Mouse (Mus musculus) midbrain, embryonic 12.5 days (tissue): ENCODE measurements around the gene Ak1. TPM values are rescaled to one million over a fixed set of nuclear protein-coding genes. Genes with fewer than 3 reads are reported as not detected.

ENCODE experiments used
- ATAC-seq: fragments of 200-750 bp; cut with Nextera tagmentation; 2 replicates; pipeline ENCODE4 v1.8.0; 2017; ENCODE audit warnings: low read depth, moderate TSS enrichment, moderate library complexity; ENCODE audit not compliant: low FRiP score
- H3K27ac ChIP-seq: fragments of 300-500 bp; sonication (generic); replicated peaks from 2 replicates; pipeline ENCODE4 v1.5.1; 2016; ENCODE audit warnings: mild to moderate bottlenecking
- H3K27me3 ChIP-seq: fragments of 300-500 bp; sonication (generic); 2 replicates; pipeline ENCODE4 v1.6.1; 2016; ENCODE audit warnings: mild to moderate bottlenecking
- H3K36me3 ChIP-seq: fragments of 300-500 bp; sonication (generic); 2 replicates; pipeline ENCODE4 v1.6.1; 2016
- H3K4me1 ChIP-seq: fragments of 300-500 bp; sonication (generic); 2 replicates; pipeline ENCODE4 v1.6.1; 2016
- H3K4me2 ChIP-seq: fragments of 300-500 bp; sonication (generic); replicated peaks from 2 replicates; pipeline ENCODE4 v1.6.1; 2016; ENCODE audit warnings: mild to moderate bottlenecking, moderate library complexity
- H3K4me3 ChIP-seq: fragments of 300-500 bp; sonication (generic); 2 replicates; pipeline ENCODE4 v1.5.1; 2016; ENCODE audit warnings: mild to moderate bottlenecking
- H3K9ac ChIP-seq: fragments of 300-500 bp; sonication (generic); replicated peaks from 2 replicates; pipeline ENCODE4 v1.6.1; 2016; ENCODE audit warnings: mild to moderate bottlenecking, moderate library complexity
- H3K9me3 ChIP-seq: fragments of 300-500 bp; sonication (generic); 2 replicates; pipeline ENCODE4 v1.6.1; 2016; ENCODE audit warnings: mild to moderate bottlenecking
- WGBS: fragments of 180-500 bp; shearing (Covaris S2); methylation state at CpG from one replicate; pipeline ENCODE4 v1.1.7; 2016; 5-methylcytosine and 5-hydroxymethylcytosine counted together
- polyA plus RNA-seq: library from polyadenylated mRNA; unstranded; fragments of >200 nt; fragmentation: Nextera tagmentation; extraction: Ambion mirVana; gene quantifications from 2 replicates; pipeline ENCODE4 v1.2.1, GENCODE M21; 2016

The Ak1 gene
- polyA plus RNA-seq, 1 experiment from 2014 or later = 31.6 TPM

DNA sequence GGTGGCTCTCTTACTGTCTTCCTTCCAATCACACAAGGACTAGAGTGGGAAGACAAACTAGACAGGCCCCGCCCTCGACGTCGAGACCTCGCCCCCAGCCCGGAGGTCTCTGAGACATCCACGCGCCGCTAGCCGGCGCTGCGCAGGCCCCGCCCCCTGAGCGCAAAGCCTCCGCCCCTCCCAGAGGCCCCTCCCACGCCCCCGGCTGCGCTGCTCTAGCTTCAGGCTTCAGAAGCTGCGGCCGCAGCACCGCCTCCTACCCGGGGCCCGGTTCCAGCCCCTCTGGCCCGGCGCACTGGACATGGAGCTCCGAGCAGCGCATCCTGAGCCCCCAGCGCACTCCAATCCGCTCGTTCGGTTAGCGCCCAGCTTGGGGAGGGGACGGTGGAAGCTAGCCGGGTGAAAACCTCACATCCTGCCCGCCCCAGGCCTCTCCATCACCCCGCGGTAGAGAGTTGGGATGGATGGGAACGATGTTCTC, 34.6 kb upstream of the Ak1 start, which contains the start of gene St6galnac4:
Gene St6galnac4, plus strand, starts transcription at position 225 of the 481 bp plus-strand sequence.
- peak; percentile 83 for ATAC-seq

DNA sequence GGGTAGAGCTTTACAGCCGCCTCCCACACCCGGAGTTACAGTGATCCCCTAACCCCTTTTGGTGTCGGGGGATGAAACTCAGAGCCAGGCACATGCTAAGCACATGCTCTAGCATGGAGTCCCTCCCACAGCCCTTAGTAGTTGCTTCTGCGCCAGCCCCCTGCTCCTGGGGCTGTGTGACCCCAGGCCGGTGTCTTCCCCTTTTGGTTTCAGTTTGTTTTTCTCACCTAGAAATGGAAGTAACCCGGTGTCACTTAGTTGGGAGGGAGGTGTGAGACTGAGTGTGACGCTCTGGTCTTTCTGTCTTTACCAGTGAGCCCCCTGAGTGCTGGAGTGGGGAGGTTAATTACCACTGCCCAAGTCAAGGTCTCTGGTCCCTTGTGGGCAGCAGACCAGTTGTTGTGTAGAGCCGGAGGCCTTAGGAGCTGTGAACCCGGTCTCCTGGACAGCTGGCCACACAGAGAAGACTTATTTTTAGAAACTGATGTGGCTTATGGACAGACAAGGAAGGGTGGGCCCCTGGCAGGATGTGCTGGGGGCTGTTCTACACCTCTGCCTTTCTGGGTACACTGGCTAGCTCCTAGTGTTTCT, 33.7 kb upstream of the Ak1 start:
- Histone ChIP-seq H3K4me2 (peak overlapping the region; percentile 63), H3K9me3 (no peaks in the 10 kb centered on the region), H3K27me3 (peaks cover 9% of the 10 kb centered on the region; the same call in 1 of the 2 replicates), H3K27ac (no peak overlapping the region), H3K4me1 (peaks cover 25% of the 10 kb centered on the region), H3K9ac (peak overlapping the region; percentile 59), H3K4me3 (peak overlapping the region; percentile 51), H3K36me3 (no peaks in the 10 kb centered on the region)
- ATAC-seq = no peak
- 58% methylated on average over 9 of the region's 9 CpGs for WGBS

More for the DNA sequence above, 34.6 kb upstream of the Ak1 start, which contains the start of gene St6galnac4:
- Histone ChIP-seq H3K9me3 (no peaks in the 10 kb centered on the region), H3K4me2 (peak within 1 kb of the TSS; percentile 63), H3K36me3 (no peaks in the 10 kb centered on the region), H3K27ac (0 out of 2 replicates have a peak within 1 kb of the TSS, but pooled peaks have one; percentile 7), H3K4me1 (peaks cover 25% of the 10 kb centered on the region), H3K9ac (peak within 1 kb of the TSS; percentile 59), H3K4me3 (peak within 1 kb of the TSS; percentile 51), H3K27me3 (peaks cover 15% of the 10 kb centered on the region; the same call in 1 of the 2 replicates)
- under 1% methylated on average over 38 of the region's 38 CpGs for WGBS

DNA sequence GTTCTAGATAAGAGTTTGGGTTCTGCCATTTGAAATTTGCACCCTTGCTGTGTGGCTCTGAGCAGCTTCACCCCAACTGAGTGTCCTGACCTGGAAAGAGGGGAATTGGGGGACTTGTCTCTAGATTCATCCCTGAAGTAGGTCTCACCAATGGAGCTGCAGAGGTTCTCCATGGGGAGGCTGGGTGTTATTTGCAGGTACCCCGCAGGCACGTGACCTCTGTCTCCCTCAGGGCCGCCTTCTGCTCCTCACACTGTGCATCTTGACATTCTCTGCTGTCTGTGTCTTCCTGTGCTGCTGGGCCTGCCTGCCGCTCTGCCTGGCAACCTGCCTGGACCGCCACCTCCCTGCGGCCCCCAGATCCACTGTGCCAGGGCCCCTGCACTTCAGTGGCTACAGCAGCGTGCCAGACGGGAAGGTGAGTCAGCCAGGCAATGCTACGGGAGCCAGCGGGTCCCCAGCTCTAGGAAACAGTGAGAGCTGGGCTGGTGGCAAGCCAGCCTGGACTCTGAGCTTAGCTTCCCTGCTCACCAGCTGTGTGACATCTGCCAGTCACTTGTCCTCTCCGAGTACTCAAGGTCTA, 32.3 kb upstream of the Ak1 start:
- peaks cover 3% of the 10 kb centered on the region; the same call in 1 of the 2 replicates for H3K36me3 ChIP-seq
- peaks cover 3% of the 10 kb centered on the region; the same call in 1 of the 2 replicates for H3K27me3 ChIP-seq
- peaks cover 21% of the 10 kb centered on the region for H3K4me1 ChIP-seq
- WGBS = 78% methylated on average over 11 of the region's 11 CpGs
- no peak overlapping the region for H3K27ac ChIP-seq
- H3K9me3 ChIP-seq = no peaks in the 10 kb centered on the region
- H3K4me3 ChIP-seq = no peak overlapping the region
- H3K9ac ChIP-seq = no peak overlapping the region
- no peak for ATAC-seq
- H3K4me2 ChIP-seq = no peak overlapping the region

DNA sequence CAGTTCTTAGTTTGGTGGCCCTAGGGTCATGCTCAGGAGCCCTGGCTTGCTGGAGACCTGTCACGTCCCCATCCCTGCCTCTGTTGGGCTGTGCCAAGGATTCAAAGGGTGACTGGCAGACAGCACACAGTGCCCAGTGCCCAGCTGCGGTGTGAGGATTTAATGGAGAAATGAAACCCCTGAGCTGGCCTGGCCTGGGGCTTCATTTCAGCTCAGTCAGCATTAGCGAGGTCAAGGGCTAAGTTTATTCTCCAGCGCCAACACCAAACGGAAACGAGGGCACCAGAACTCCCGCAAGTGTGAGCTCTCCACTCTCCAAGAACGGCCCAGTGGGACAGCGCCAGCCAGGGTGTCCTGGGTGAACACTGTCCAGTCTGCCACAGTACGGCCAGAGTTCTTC, 31.3 kb upstream of the Ak1 start:
- 85% methylated on average over 10 of the region's 10 CpGs for WGBS
- Histone ChIP-seq H3K4me1 (peaks cover 21% of the 10 kb centered on the region), H3K27ac (no peak overlapping the region), H3K4me3 (no peak overlapping the region), H3K9ac (no peak overlapping the region), H3K4me2 (no peak overlapping the region), H3K36me3 (peaks cover 5% of the 10 kb centered on the region; the same call in 1 of the 2 replicates), H3K9me3 (no peaks in the 10 kb centered on the region), H3K27me3 (peaks cover under 1% of the 10 kb centered on the region; the same call in 1 of the 2 replicates)
- ATAC-seq = no peak

DNA sequence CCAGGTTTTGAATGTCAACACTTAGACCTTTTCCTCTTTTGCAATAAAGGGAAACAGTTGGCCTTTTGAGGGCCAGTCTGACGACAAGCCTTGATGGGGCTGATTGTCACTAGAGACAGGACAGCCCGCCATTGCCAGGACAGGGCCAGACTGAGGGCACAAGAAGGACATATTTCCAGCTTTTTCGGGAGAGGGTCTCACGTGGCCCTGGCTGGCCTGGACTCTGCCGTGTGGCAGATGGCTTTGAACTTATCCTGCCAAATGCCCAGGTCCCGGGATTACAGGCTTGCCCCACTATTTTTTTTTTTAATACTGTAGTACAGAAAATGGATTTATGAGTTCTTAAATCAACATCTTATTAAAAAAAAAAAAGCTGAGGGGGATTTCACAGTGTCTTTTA, 30.3 kb upstream of the Ak1 start:
- no peaks in the 10 kb centered on the region for H3K9me3 ChIP-seq
- H3K4me3 ChIP-seq = no peak overlapping the region
- H3K27me3 ChIP-seq = no peaks in the 10 kb centered on the region; the same call in 1 of the 2 replicates
- H3K9ac ChIP-seq = no peak overlapping the region
- no peak overlapping the region for H3K4me2 ChIP-seq
- WGBS = 82% methylated on average over 6 of the region's 6 CpGs
- ATAC-seq = no peak
- H3K27ac ChIP-seq = no peak overlapping the region
- peaks cover 21% of the 10 kb centered on the region for H3K4me1 ChIP-seq
- H3K36me3 ChIP-seq = peaks cover 5% of the 10 kb centered on the region; the same call in 1 of the 2 replicates

DNA sequence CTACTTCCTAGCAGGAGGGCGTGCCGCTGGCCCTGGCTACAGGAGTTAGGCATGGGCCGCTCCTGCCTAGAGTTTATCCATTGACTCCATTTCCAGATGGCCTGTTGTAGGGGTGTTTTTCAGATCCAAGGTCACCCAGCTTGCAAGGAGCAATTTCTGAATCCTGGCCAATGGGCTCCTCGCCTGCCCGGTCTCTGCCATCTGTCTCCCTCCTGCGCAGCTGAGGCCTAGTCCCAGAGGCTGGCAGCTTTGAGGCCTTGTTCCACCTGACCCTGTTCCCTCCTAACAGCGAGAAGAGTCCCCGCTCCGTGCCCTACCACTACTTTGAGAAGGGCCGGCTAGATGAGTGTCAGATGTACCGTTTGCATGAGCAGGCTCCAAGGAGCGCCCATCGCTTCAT, 24.8 kb upstream of the Ak1 start:
- H3K36me3 ChIP-seq = peaks cover 9% of the 10 kb centered on the region; the same call in 1 of the 2 replicates
- WGBS = 86% methylated on average over 13 of the region's 13 CpGs
- no peaks in the 10 kb centered on the region for H3K9me3 ChIP-seq
- no peak overlapping the region for H3K27ac ChIP-seq
- no peaks in the 10 kb centered on the region for H3K4me1 ChIP-seq
- H3K4me3 ChIP-seq = no peak overlapping the region
- H3K9ac ChIP-seq = no peak overlapping the region
- ATAC-seq = no peak
- H3K4me2 ChIP-seq = no peak overlapping the region
- H3K27me3 ChIP-seq = no peaks in the 10 kb centered on the region

DNA sequence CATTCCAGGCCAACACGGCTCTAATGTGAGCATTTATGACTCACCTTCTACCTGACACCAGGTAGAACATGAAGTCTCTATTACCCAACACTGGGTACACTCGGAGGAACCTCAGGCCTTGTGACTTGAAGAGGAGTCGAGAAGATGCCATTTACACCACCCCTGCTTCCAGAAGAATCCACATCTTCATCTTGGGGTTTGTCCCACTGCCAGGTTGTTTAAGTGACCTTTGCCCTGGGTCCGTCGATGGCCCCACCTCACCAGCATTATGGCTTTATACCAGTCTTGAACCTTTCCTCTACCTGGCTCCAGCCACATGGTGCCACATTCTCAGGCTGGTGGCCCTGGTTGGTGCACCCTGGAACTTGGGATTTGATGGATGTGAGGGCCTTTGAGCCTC, 24.3 kb upstream of the Ak1 start:
- 78% methylated on average over 5 of the region's 5 CpGs for WGBS
- no peak overlapping the region for H3K4me3 ChIP-seq
- H3K9ac ChIP-seq = no peak overlapping the region
- peaks cover 9% of the 10 kb centered on the region; the same call in 1 of the 2 replicates for H3K36me3 ChIP-seq
- no peak overlapping the region for H3K4me2 ChIP-seq
- no peak for ATAC-seq
- no peaks in the 10 kb centered on the region for H3K27me3 ChIP-seq
- H3K9me3 ChIP-seq = no peaks in the 10 kb centered on the region
- H3K4me1 ChIP-seq = no peaks in the 10 kb centered on the region; the same call in 1 of the 2 replicates
- no peak overlapping the region for H3K27ac ChIP-seq

DNA sequence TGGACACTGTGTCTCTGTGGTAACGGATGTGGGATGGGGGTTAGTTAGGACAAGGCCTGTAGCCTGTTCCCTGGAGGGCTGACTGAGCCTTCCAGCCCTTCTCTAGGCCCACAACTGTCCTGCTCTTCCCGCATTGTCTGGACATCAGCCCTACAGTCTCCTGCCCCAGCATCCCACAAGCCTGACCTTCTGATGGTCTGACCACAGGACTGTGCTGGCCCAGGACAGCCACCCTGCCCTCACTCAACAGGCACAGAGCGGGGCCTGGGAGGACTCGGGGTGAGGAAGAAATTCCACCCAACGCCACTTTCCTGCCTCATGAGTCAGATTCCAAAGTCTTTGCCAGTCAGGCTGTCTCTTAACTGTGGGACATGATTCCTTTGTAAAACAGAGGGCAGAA, 23.9 kb upstream of the Ak1 start:
- Histone ChIP-seq H3K4me1 (peaks cover 4% of the 10 kb centered on the region), H3K4me3 (no peak overlapping the region), H3K9me3 (no peaks in the 10 kb centered on the region), H3K9ac (no peak overlapping the region), H3K4me2 (no peak overlapping the region), H3K27ac (no peak overlapping the region), H3K27me3 (no peaks in the 10 kb centered on the region), H3K36me3 (peaks cover 9% of the 10 kb centered on the region; the same call in 1 of the 2 replicates)
- ATAC-seq = no peak
- 92% methylated on average over 5 of the region's 5 CpGs for WGBS

DNA sequence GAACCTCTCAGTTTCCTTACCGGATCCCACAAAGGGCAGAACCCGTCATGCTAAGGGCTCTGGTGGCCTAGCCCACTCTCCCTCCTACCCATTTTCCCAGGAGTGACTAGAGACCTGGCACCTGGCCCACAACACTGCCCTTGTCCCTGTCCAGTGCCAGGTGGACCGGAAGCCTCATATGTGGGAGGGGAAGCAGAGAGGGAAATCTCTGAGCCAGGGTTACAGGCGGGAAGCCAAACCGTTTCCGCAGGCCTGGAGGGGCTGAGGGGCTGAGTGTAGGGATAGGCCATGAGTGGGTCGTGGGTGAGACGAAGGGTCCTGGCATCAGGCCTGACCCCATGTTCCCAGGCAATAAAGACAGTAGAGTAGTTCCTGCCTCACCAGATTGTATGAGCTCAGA, 23.1 kb upstream of the Ak1 start:
- no peak overlapping the region for H3K4me3 ChIP-seq
- no peaks in the 10 kb centered on the region for H3K9me3 ChIP-seq
- no peak for ATAC-seq
- no peaks in the 10 kb centered on the region for H3K27me3 ChIP-seq
- 93% methylated on average over 8 of the region's 8 CpGs for WGBS
- no peak overlapping the region for H3K9ac ChIP-seq
- H3K4me1 ChIP-seq = peaks cover 4% of the 10 kb centered on the region
- no peak overlapping the region for H3K27ac ChIP-seq
- no peak overlapping the region for H3K4me2 ChIP-seq
- H3K36me3 ChIP-seq = peaks cover 9% of the 10 kb centered on the region; the same call in 1 of the 2 replicates

DNA sequence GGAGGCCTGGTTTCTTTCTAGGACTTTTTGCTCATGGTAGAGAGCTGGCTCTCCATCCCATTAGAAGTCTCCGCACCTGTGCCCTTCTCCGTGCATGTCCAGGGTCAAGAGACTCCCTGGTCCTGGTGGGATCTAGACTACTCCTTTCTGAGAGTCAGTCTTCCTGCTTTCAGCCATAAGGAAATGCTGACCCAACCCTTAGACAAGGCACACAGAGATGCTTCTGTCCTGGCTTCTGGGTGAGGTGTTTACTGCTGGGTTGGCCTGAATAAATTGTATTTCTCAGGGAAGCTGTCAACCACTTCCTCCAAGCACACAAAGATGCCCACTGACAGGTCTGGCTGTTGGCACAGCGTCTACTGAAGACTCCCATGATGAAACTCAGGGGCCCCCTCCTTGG, 22.1 kb upstream of the Ak1 start, which contains the start of gene St6galnac6:
Gene St6galnac6, plus strand, starts transcription at position 301 of the 400 bp plus-strand sequence.
- no peaks in the 10 kb centered on the region for H3K27me3 ChIP-seq
- no peak within 1 kb of the TSS for H3K9ac ChIP-seq
- ATAC-seq = no peak
- no peak within 1 kb of the TSS for H3K27ac ChIP-seq
- WGBS = 86% methylated on average over 3 of the region's 3 CpGs
- H3K4me1 ChIP-seq = peaks cover 4% of the 10 kb centered on the region
- no peak within 1 kb of the TSS for H3K4me3 ChIP-seq
- H3K36me3 ChIP-seq = peaks cover 5% of the 10 kb centered on the region; the same call in 1 of the 2 replicates
- H3K9me3 ChIP-seq = no peaks in the 10 kb centered on the region
- H3K4me2 ChIP-seq = no peak within 1 kb of the TSS

DNA sequence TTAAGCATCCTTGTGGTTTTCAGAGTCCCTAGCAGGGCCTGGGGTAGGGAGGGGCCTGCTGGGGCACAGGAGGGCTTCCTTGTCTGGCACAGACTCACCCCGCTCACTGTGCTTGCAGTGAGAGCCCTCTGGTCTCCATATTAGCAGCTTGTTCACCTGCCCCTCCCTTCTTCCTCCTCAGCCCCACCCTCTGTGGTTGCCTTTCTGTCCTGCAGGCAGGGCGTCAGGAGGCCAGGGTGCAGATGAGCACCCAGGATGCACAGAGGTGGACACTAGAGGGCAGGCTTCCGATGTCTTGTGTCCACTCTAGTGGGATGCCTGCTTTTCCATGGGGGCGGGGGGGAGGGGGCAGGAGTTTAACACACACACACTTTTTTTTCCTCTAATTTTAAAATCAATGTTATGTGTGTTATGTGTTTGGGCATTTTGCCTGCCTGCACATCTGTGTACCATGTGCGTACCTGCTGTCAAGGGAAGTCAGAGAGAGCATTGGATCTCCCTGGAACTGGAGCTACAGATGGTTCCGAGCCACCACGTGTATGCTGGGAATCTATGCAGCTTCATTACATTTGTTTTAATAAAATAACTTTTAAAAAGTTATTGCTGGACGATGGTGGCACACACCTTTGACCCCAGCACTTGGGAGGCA, 20.0 kb upstream of the Ak1 start:
- no peak for ATAC-seq
- H3K9ac ChIP-seq = 0 out of 2 replicates have a peak overlapping the region, but pooled peaks have one; percentile 24
- 0 out of 2 replicates have a peak, but pooled peaks cover 3% of the 10 kb centered on the region for H3K27me3 ChIP-seq
- WGBS = 47% methylated on average over 8 of the region's 8 CpGs
- H3K27ac ChIP-seq = no peak overlapping the region
- no peak overlapping the region for H3K4me3 ChIP-seq
- H3K36me3 ChIP-seq = 0 out of 2 replicates have a peak, but pooled peaks cover 4% of the 10 kb centered on the region
- H3K9me3 ChIP-seq = no peaks in the 10 kb centered on the region
- H3K4me2 ChIP-seq = no peak overlapping the region
- H3K4me1 ChIP-seq = peaks cover 4% of the 10 kb centered on the region
